Comparison of ENCODE assay signal across 16 mouse cellular contexts in the genomic region with DNA sequence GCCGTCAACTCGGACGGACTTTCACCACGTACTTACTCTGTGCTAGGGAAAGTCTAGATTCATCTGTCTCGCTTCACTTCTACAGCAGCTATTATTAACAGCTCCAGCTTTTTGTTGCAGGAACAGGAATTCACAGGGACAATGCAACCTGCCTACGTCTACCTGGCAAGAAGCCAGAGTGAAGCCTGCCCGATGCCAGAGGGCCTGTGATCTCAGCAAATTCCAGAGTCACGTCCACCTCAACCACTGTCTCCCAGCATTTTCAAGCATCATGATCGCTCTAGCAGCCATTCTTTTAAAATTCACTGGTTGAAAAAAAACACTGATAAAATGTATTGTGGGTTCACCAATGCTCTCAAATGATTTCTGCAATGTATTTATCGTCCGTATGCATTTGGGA. TPM values are rescaled to one million over a fixed set of nuclear protein-coding genes. Genes with fewer than 3 reads are reported as not detected.
"Had no signal": no experiment of that assay in that cellular context is flagged by ENCODE, and none has a peak within 500 bp of the region (broad histone marks: within the 10 kb centered on the region; RNA-seq: fewer than 3 reads in every experiment).

No protein-coding gene starts in this region.

- H3K4me2 ChIP-seq: limb, embryonic 15.5 days; liver, embryonic 12.5 days; lung, embryonic 14.5 days; midbrain, embryonic 15.5 days; neural tube, embryonic 12.5 days had no signal

- H3K4me1 ChIP-seq: limb, embryonic 15.5 days; liver, embryonic 12.5 days; midbrain, embryonic 10.5 days; midbrain, embryonic 15.5 days; neural tube, embryonic 12.5 days had no signal

- H3K4me3 ChIP-seq: limb, embryonic 15.5 days; liver, embryonic 12.5 days; midbrain, embryonic 10.5 days; midbrain, embryonic 15.5 days; neural tube, embryonic 12.5 days had no signal

- H3K27ac ChIP-seq: limb, embryonic 15.5 days; liver, embryonic 12.5 days; midbrain, embryonic 10.5 days; midbrain, embryonic 15.5 days; neural tube, embryonic 12.5 days; stomach, postnatal 0 days had no signal

- H3K36me3 ChIP-seq: limb, embryonic 15.5 days; liver, embryonic 12.5 days; midbrain, embryonic 10.5 days; midbrain, embryonic 15.5 days; neural tube, embryonic 12.5 days had no signal

- H3K9ac ChIP-seq: limb, embryonic 15.5 days; liver, embryonic 12.5 days; lung, embryonic 14.5 days; midbrain, embryonic 15.5 days; neural tube, embryonic 12.5 days had no signal

- H3K9me3 ChIP-seq: limb, embryonic 15.5 days; liver, embryonic 12.5 days; midbrain, embryonic 10.5 days; midbrain, embryonic 15.5 days; neural tube, embryonic 12.5 days had no signal

- ATAC-seq: liver, embryonic 12.5 days; midbrain, embryonic 15.5 days had no signal

- DNase-seq: kidney, postnatal 36 days; layer of hippocampus, adult 9-11 months; layer of hippocampus, postnatal 36 days; lung, embryonic 14.5 days; lung, postnatal 10 days; lung, postnatal 4 days; thymus, postnatal 4 days had no signal

RNA-seq across cellular contexts. Expression of a gene that starts 6.9 kb away (rescaled TPM):
- total RNA-seq: megakaryocyte, adult 5-6 weeks; monocyte, adult 5-6 weeks; neutrophil, adult 5-6 weeks had no signal
